Mouse (Mus musculus): ENCODE results near the gene Zfp704. TPM values are rescaled to one million over a fixed set of nuclear protein-coding genes. Genes with fewer than 3 reads are reported as not detected.

Zfp704 gene
- total RNA-seq, 2 experiments from 2014 or later = 32.2 to 34.7 TPM

GRCm38 (mm10) chr3:9556137-9556536 lies 53.7 kb downstream of the Zfp704 start:
- DNase-seq = no peak

- no peak for DNase-seq
Observed at GRCm38 (mm10) chr3:9554916-9555315, 55.0 kb downstream of the Zfp704 start.

DNA sequence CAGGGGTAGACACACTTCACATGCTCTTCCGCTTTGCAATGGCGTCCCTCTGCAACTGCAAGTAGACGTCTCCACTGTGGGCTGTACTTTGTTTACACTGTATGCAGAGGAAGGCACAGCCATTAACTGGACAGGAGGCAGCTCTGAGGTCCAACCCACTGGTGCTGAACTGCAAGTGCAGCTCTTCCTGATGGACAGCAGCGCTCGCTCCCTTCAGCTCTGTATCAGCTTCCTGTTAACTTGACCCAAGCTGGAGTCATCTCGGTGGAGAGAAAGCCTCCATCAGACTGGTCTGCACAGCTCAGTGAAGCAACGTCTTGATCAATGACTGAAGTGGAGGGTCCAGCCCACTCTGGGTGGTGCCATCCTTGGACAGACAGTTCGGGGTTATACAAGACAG lies 57.6 kb downstream of the Zfp704 start:
- DNase-seq = no peak

- DNase-seq = no peak
Observed at GRCm38 (mm10) chr3:9550930-9551329, 59.0 kb downstream of the Zfp704 start.

GRCm38 (mm10) chr3:9549815-9550214 lies 60.1 kb downstream of the Zfp704 start:
- no peak for DNase-seq

- DNase-seq = no peak
Observed at GRCm38 (mm10) chr3:9548188-9548587, 61.7 kb downstream of the Zfp704 start.

GRCm38 (mm10) chr3:9546882-9547620 lies 62.8 kb downstream of the Zfp704 start:
- no peak for DNase-seq

- DNase-seq = no peak
Observed at GRCm38 (mm10) chr3:9544421-9544820, 65.5 kb downstream of the Zfp704 start.

DNA sequence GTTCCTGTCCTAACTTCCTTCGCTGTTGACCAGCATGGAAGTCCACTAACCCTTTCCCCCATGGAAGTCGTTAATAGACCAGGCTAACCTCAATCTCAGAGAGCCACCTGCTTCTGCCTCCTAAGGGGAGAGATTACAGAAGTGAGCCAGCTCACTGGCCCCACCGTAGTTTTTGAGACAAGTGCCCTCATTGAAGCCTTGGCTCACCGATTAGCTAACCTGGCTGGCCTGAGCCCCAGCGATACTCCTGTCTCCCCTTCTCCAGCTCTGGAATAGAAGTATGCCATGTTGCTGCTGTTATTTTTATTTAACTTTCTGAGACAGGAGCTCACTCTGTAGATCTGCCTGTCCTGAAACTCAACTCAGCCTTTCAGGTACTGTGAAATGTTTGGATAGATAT lies 66.0 kb downstream of the Zfp704 start:
- no peak for DNase-seq

- DNase-seq = no peak
Observed at GRCm38 (mm10) chr3:9543463-9543862, 66.4 kb downstream of the Zfp704 start.

DNA sequence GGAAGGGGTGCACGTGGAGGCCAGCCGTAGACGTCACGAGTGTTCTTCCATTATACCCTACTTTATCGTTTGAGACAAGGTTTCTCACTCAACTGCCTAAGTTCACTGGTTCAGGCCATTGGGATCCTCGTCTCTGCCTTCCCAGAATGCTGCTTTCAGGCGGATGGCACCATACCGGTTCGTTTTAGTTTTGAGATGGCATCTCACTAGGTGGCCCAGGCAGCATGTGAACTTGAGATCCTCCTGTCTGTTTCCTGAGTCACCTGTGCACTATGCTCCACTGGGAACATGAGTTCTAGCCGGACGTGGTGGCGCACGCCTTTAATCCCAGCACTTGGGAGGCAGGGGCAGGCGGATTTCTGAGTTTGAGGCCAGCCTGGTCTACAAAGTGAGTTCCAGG lies 68.3 kb downstream of the Zfp704 start:
- no peak for DNase-seq

DNA sequence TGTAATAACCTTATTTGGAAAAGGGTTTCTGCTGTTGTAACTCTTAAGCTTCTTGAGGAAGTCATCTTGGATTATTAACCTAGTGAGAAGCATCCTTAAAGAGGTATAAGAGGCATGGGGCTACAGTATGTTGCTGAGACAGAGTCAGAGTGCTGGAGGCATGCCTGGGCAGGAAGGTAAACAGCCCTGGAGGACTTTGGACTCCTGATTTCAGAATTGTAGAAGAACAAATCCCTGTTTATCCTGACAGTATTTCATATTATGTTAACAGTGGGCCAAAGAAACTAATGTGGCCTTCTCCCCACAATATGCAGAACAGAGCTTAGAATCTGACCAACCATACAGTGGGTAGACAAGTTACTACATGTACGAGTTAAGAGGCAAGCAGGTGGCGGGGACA lies 71.4 kb downstream of the Zfp704 start:
- DNase-seq = no peak

- DNase-seq = no peak
Observed at GRCm38 (mm10) chr3:9537889-9538288, 72.0 kb downstream of the Zfp704 start.

- no peak for DNase-seq
Observed at GRCm38 (mm10) chr3:9530097-9530780, 79.6 kb downstream of the Zfp704 start.

DNA sequence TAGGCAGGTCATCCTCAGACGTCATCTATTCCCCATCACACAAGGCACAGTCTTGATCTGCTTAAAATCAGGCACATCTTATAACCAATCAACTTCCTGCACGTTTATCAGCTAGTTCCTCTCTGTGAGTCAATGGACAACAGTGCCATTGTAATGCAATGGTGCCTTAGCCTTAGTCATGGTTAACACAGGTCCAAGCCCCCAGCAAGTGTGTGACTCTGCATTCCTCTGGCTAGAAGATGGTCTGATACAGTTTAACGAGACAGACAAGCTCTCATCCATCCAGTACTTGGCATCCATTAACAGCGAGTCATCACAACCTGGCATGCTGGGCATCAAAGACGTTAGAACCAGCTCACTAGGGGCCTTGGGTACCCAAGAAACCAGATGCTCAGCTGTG lies 85.5 kb downstream of the Zfp704 start:
- DNase-seq = no peak

DNA sequence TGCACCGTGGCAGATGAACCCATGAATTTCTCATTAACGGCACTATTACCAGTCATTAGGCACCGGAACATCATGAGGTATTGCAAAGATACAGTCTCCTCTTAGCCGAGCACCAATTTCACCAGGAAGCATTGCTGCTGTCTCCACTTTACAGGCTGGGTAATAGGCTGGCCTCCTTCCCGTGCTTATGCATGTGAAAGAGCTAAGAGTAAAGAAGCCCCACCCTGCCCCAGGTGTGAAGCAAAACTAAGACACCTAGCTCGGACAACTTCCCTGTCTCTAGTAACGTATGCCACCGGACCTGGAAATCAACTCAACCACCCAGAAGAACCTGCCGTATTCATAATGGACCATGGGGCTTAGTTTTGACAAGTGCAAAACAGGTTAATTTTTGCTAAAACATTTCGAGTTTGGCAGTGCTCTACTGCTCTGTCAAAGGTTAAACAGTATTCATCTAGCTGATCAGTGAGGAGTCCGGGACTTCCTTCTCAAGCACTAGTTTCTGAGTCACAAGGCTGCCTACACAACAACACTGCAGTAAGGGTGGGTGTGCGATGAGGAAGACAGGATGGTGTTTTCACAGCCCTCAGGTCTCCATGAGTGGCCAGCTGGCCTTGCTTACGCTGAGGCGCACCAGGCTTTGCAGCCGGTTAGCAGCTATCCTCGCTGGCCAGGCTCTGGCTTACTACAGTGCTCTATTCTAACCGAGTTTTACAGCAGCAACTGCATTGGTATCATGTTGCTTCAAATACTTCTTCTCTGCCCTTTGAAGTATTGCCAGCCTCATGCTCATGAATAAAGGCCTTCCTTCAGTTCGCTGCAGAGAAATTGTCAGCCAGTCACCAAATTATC lies 86.6 kb downstream of the Zfp704 start:
- DNase-seq = no peak

GRCm38 (mm10) chr3:9522009-9522408 lies 87.9 kb downstream of the Zfp704 start:
- DNase-seq = no peak

DNA sequence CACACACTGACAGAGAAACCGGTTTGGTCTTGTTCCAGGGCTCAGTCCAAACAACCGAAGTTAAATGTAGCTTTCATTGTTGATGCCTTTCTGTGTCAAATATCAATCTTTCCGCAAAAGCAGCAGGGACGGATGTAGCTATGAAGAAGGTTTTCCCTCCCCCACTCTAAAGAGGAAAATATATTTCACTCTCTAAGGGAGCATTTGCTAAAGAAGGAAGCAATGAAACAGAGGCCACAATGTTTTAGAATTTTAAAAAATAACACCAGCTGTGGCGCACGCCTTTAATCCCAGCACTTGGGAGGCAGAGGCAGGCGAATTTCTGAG lies 89.2 kb downstream of the Zfp704 start:
- DNase-seq = no peak

GRCm38 (mm10) chr3:9520051-9520727 lies 89.7 kb downstream of the Zfp704 start:
- DNase-seq = peak; percentile 64 to 74

DNA sequence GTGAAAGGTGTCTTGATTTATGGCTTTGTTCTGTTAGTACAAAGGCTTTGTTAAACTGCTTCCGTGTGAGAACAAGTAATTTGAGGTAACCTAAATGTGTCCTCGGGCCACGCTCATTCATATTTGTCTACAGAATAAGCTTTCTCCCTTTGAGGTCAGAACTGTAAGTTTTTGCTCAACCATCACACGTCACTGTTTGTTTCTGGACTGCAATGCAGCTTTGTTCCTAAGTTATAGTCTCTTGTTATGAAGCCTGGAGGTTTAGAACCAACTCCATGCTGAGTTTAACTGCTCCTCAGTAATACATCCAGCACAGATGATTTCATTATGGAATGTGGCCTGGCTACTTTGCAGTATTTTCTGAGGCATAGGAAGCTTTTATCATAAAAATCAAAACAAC lies 90.4 kb downstream of the Zfp704 start:
- DNase-seq = no peak

DNA sequence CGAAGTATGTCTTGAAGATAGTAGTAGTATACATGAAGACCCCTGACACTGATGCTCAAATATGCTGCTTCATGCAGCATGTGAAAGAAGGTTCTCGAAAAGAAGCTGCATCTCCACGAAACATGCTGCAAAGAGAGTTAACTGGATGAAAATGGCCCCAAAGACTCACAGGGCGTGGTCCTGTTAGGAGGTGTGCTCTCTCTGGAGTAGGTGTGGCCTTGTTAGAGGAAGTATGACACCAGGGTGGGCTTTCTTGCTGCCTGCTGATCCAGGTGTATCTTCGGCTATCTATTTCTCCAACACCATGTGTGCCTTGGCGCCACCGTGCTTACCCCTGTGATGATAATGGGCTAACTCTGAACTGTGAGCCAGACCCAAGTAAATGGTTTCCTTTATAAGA lies 90.9 kb downstream of the Zfp704 start:
- no peak for DNase-seq

DNA sequence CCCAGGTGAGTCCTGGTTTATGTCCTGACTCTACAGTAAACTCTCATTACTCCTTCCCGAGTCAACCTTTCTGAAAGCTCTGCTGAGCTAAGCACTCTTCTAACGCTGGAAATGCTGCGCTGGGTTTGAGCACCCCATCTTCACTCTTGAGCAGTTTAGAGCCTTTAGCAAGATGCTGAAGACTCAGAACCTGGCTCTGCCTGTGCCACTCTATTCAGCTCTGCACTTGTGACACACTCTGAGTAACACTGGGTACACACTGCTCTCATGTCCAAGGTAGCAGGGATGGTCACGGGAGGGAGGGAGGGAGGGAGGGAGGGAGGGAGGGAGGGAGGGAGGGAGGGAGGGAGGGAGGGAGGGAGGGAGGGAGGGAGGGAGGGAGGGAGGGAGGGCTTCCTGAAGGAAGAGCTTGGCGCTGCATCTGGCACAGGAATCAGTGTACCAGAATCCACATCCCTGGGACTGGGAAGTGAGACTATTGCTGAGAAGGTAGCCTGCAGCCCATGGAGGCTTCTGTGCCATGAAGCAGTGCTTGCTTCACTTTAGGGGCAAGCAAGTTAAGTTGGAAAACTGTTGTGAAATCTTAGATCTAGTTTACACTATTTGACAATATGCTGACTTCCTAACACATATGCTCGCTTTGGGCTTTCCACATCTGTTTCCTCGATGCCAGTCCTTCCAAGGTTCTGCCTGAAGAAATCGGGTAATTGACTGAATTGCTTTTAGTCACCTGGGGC lies 93.6 kb downstream of the Zfp704 start:
- no peak for DNase-seq
